Mouse (Mus musculus): ENCODE measurements at regions not wholly inside any gene's neighbourhood (a gene's known extent, or its start where the extent isn't known, plus 50 kb on each side); places are given as distances from the start of the nearest gene placed in this dataset.
A peak's percentile ranks its signal among the peaks of the same experiment; 100 is the strongest.

GRCm38 (mm10) chr11:114544212-114544611, 124.1 kb upstream of the Rpl38 start:
- Histone ChIP-seq H3K36me3 (ENCODE audit: poor library complexity, severe bottlenecking) (no peaks in the 10 kb centered on the region), H3K4me3 (no peak overlapping the region), H3K9ac (no peak overlapping the region), H3K27me3 (no peaks in the 10 kb centered on the region), H3K9me3 (replicated peaks) (peaks cover 7% of the 10 kb centered on the region), H3K4me2 (no peak overlapping the region), H3K27ac (peak overlapping the region; percentile 44; the same call in 1 of the 2 replicates), H3K4me1 (peaks cover 16% of the 10 kb centered on the region)
- ATAC-seq: peak; percentile 70; the same call in 1 of the 2 replicates
- 68% methylated on average over 3 of the region's 3 CpGs for WGBS

- Histone ChIP-seq H3K9me3 (replicated peaks) (peaks cover 7% of the 10 kb centered on the region), H3K9ac (no peak overlapping the region), H3K4me1 (peaks cover 28% of the 10 kb centered on the region), H3K4me2 (no peak overlapping the region), H3K27me3 (no peaks in the 10 kb centered on the region), H3K36me3 (ENCODE audit: poor library complexity, severe bottlenecking) (no peaks in the 10 kb centered on the region), H3K4me3 (no peak overlapping the region), H3K27ac (no peak overlapping the region)
- 76% methylated on average over 8 of the region's 8 CpGs for WGBS
- no peak for ATAC-seq
Measured at GRCm38 (mm10) chr11:114542167-114542566, 126.2 kb upstream of the Rpl38 start.

- Histone ChIP-seq H3K4me3 (no peak overlapping the region), H3K27me3 (no peaks in the 10 kb centered on the region), H3K4me2 (no peak overlapping the region), H3K36me3 (ENCODE audit: poor library complexity, severe bottlenecking) (no peaks in the 10 kb centered on the region), H3K4me1 (peaks cover 40% of the 10 kb centered on the region), H3K9me3 (replicated peaks) (peaks cover 7% of the 10 kb centered on the region), H3K9ac (no peak overlapping the region), H3K27ac (no peak overlapping the region)
- no peak for ATAC-seq
- 68% methylated on average over 3 of the region's 3 CpGs for WGBS
Measured at GRCm38 (mm10) chr11:114540503-114540902, 127.8 kb upstream of the Rpl38 start.

GRCm38 (mm10) chr11:114536616-114537493, 131.5 kb upstream of the Rpl38 start:
- WGBS: 17% methylated on average over 12 of the region's 13 CpGs
- no peak overlapping the region for H3K9ac ChIP-seq
- H3K9me3 ChIP-seq (replicated peaks): peaks cover 7% of the 10 kb centered on the region
- H3K27me3 ChIP-seq: no peaks in the 10 kb centered on the region
- peaks cover 36% of the 10 kb centered on the region for H3K4me1 ChIP-seq
- no peak overlapping the region for H3K4me3 ChIP-seq
- peak overlapping the region; percentile 22 for H3K4me2 ChIP-seq
- ATAC-seq: peak; percentile 89
- H3K27ac ChIP-seq: peak overlapping the region; percentile 82
- H3K36me3 ChIP-seq (ENCODE audit: poor library complexity, severe bottlenecking): no peaks in the 10 kb centered on the region

GRCm38 (mm10) chr11:114535900-114536299, 132.4 kb upstream of the Rpl38 start:
- Histone ChIP-seq H3K9ac (no peak overlapping the region), H3K36me3 (ENCODE audit: poor library complexity, severe bottlenecking) (no peaks in the 10 kb centered on the region), H3K9me3 (replicated peaks) (peaks cover 6% of the 10 kb centered on the region), H3K4me3 (no peak overlapping the region), H3K4me1 (peaks cover 36% of the 10 kb centered on the region), H3K4me2 (no peak overlapping the region), H3K27me3 (no peaks in the 10 kb centered on the region), H3K27ac (peak overlapping the region; percentile 82; the same call in 1 of the 2 replicates)
- no peak for ATAC-seq
- 88% methylated on average over 9 of the region's 9 CpGs for whole genome bisulfite sequencing

GRCm38 (mm10) chr11:114534436-114534835, 133.9 kb upstream of the Rpl38 start:
- H3K9me3 ChIP-seq (replicated peaks): no peaks in the 10 kb centered on the region
- H3K4me2 ChIP-seq: no peak overlapping the region
- H3K27ac ChIP-seq: no peak overlapping the region
- H3K9ac ChIP-seq: no peak overlapping the region
- H3K4me1 ChIP-seq: peaks cover 36% of the 10 kb centered on the region
- H3K27me3 ChIP-seq: no peaks in the 10 kb centered on the region
- 51% methylated on average over 7 of the region's 7 CpGs for WGBS
- H3K36me3 ChIP-seq (ENCODE audit: poor library complexity, severe bottlenecking): no peaks in the 10 kb centered on the region
- no peak overlapping the region for H3K4me3 ChIP-seq
- no peak for ATAC-seq

- Histone ChIP-seq H3K4me2 (no peak overlapping the region), H3K9ac (no peak overlapping the region), H3K4me3 (no peak overlapping the region), H3K27ac (no peak overlapping the region), H3K9me3 (replicated peaks) (no peaks in the 10 kb centered on the region), H3K4me1 (peaks cover 24% of the 10 kb centered on the region), H3K27me3 (no peaks in the 10 kb centered on the region), H3K36me3 (ENCODE audit: poor library complexity, severe bottlenecking) (no peaks in the 10 kb centered on the region)
- no peak for ATAC-seq
- WGBS: 55% methylated on average over 4 of the region's 4 CpGs
Measured at GRCm38 (mm10) chr11:114531241-114531765, 137.0 kb upstream of the Rpl38 start.

GRCm38 (mm10) chr11:114528937-114529772, 139.2 kb upstream of the Rpl38 start:
- H3K27me3 ChIP-seq: no peaks in the 10 kb centered on the region
- peaks cover 10% of the 10 kb centered on the region; the same call in 1 of the 2 replicates for H3K4me1 ChIP-seq
- no peak overlapping the region for H3K4me3 ChIP-seq
- no peaks in the 10 kb centered on the region for H3K9me3 ChIP-seq (replicated peaks)
- no peak overlapping the region for H3K4me2 ChIP-seq
- no peaks in the 10 kb centered on the region for H3K36me3 ChIP-seq (ENCODE audit: poor library complexity, severe bottlenecking)
- no peak overlapping the region for H3K27ac ChIP-seq
- 42% methylated on average over 10 of the region's 10 CpGs for WGBS
- no peak for ATAC-seq
- no peak overlapping the region for H3K9ac ChIP-seq

GRCm38 (mm10) chr11:114523444-114524238, 144.7 kb upstream of the Rpl38 start:
- Histone ChIP-seq H3K27ac (no peak overlapping the region), H3K4me2 (no peak overlapping the region), H3K4me1 (peaks cover 8% of the 10 kb centered on the region; the same call in 1 of the 2 replicates), H3K9ac (no peak overlapping the region), H3K27me3 (no peaks in the 10 kb centered on the region), H3K9me3 (replicated peaks) (no peaks in the 10 kb centered on the region), H3K36me3 (ENCODE audit: poor library complexity, severe bottlenecking) (no peaks in the 10 kb centered on the region), H3K4me3 (no peak overlapping the region)
- peak; percentile 65 for ATAC-seq
- 42% methylated on average over 6 of the region's 6 CpGs for WGBS

GRCm38 (mm10) chr11:114515278-114515677, 153.0 kb upstream of the Rpl38 start:
- no peak for ATAC-seq
- H3K27ac ChIP-seq: no peak overlapping the region
- peaks cover 20% of the 10 kb centered on the region for H3K4me1 ChIP-seq
- WGBS: 67% methylated on average over 4 of the region's 4 CpGs
- H3K4me2 ChIP-seq: no peak overlapping the region
- 0 out of 2 replicates have a peak, but pooled peaks cover 9% of the 10 kb centered on the region for H3K27me3 ChIP-seq
- no peak overlapping the region for H3K9ac ChIP-seq
- H3K9me3 ChIP-seq (replicated peaks): no peaks in the 10 kb centered on the region
- no peaks in the 10 kb centered on the region for H3K36me3 ChIP-seq (ENCODE audit: poor library complexity, severe bottlenecking)
- no peak overlapping the region for H3K4me3 ChIP-seq

- H3K9me3 ChIP-seq (replicated peaks): no peaks in the 10 kb centered on the region
- H3K27ac ChIP-seq: no peak overlapping the region
- H3K4me2 ChIP-seq: no peak overlapping the region
- no peak for ATAC-seq
- H3K4me3 ChIP-seq: no peak overlapping the region
- peaks cover 20% of the 10 kb centered on the region for H3K4me1 ChIP-seq
- WGBS: 89% methylated on average over 2 of the region's 2 CpGs
- H3K27me3 ChIP-seq: 0 out of 2 replicates have a peak, but pooled peaks cover 9% of the 10 kb centered on the region
- H3K36me3 ChIP-seq (ENCODE audit: poor library complexity, severe bottlenecking): no peaks in the 10 kb centered on the region
- H3K9ac ChIP-seq: no peak overlapping the region
Measured at GRCm38 (mm10) chr11:114514126-114514525, 154.2 kb upstream of the Rpl38 start.
